Mouse (Mus musculus) limb, embryonic 14.5 days (tissue): ENCODE data around the gene Msi2. TPM values are rescaled to one million over a fixed set of nuclear protein-coding genes. Genes with fewer than 3 reads are reported as not detected.
A peak's percentile ranks its signal among the peaks of the same experiment; 100 is the strongest.

Source experiments
- ATAC-seq: fragments of 200-750 bp; cut with Nextera tagmentation; 2 replicates; pipeline ENCODE4 v1.8.0; 2017; ENCODE audit warnings: low read depth, moderate number of reproducible peaks, moderate TSS enrichment; ENCODE audit not compliant: low FRiP score
- DNase-seq: peaks from one replicate; pipeline ENCODE4 v3.0.0-alpha.2; 2015; ENCODE audit warnings: low spot score
- H3K27ac ChIP-seq: fragments of 300-500 bp; sonication (generic); replicated peaks from 2 replicates; pipeline ENCODE4 v1.5.1; 2014; ENCODE audit warnings: low read depth, mild to moderate bottlenecking, low read length, moderate library complexity, mixed read lengths
- H3K27me3 ChIP-seq: fragments of 300-500 bp; sonication (generic); 2 replicates; pipeline ENCODE4 v1.6.1; 2014; ENCODE audit warnings: low read length, mixed read lengths; ENCODE audit not compliant: control insufficient read depth, insufficient read depth
- H3K36me3 ChIP-seq: fragments of 300-500 bp; sonication (generic); 2 replicates; pipeline ENCODE4 v1.6.1; 2014; ENCODE audit warnings: mild to moderate bottlenecking, low read length, moderate library complexity, mixed read lengths; ENCODE audit not compliant: control insufficient read depth, insufficient read depth
- H3K4me1 ChIP-seq: fragments of 300-500 bp; sonication (generic); 2 replicates; pipeline ENCODE4 v1.6.1; 2014; ENCODE audit warnings: antibody characterized with exemption, low read length, mixed read lengths; ENCODE audit not compliant: control insufficient read depth, insufficient read depth
- H3K4me2 ChIP-seq: fragments of 300-500 bp; sonication (generic); replicated peaks from 2 replicates; pipeline ENCODE4 v1.6.1; 2014; ENCODE audit warnings: low read depth, mild to moderate bottlenecking, low read length, moderate library complexity; ENCODE audit not compliant: severe bottlenecking
- H3K4me3 ChIP-seq: fragments of 300-500 bp; sonication (generic); replicated peaks from 2 replicates; pipeline ENCODE4 v1.5.1; 2014; ENCODE audit warnings: low read length
- H3K9ac ChIP-seq: fragments of 300-500 bp; sonication (generic); 2 replicates; pipeline ENCODE4 v1.6.1; 2014; ENCODE audit warnings: mild to moderate bottlenecking, low read depth, low read length, moderate library complexity; ENCODE audit not compliant: severe bottlenecking
- H3K9me3 ChIP-seq: fragments of 300-500 bp; sonication (generic); 2 replicates; pipeline ENCODE4 v1.6.1; 2016; ENCODE audit warnings: low read length; ENCODE audit not compliant: control insufficient read depth
- POLR2A ChIP-seq: fragments of 200-500 bp; IDR thresholded peaks from 2 replicates; pipeline ENCODE4 v1.8.0; 2012; ENCODE audit warnings: inconsistent platforms, mild to moderate bottlenecking, moderate library complexity, borderline replicate concordance; ENCODE audit not compliant: insufficient read depth, insufficient read length; ENCODE audit errors: extremely low read depth
- WGBS: fragments of 180-500 bp; shearing (Covaris S2); extraction: QIAGEN DNeasy Blood & Tissue Kit; methylation state at CpG from one replicate; pipeline ENCODE4 v1.1.7; 2014; 5-methylcytosine and 5-hydroxymethylcytosine counted together
- polyA plus RNA-seq, 2 experiments: library from polyadenylated mRNA; depleted of rRNA in 1 of 2; stranded (reverse) in 1 of 2; unstranded in 1 of 2; fragments of >200 nt; fragmentation: Nextera tagmentation in 1 of 2; extraction: Ambion mirVana in 1 of 2; gene quantifications; 2 replicates each; pipeline versions ENCODE4 v1.2.1 to v1.2.3; 2012 to 2014

Msi2 gene
- polyA plus RNA-seq, 2 experiments, result 13.9 to 36.5 TPM

DNA sequence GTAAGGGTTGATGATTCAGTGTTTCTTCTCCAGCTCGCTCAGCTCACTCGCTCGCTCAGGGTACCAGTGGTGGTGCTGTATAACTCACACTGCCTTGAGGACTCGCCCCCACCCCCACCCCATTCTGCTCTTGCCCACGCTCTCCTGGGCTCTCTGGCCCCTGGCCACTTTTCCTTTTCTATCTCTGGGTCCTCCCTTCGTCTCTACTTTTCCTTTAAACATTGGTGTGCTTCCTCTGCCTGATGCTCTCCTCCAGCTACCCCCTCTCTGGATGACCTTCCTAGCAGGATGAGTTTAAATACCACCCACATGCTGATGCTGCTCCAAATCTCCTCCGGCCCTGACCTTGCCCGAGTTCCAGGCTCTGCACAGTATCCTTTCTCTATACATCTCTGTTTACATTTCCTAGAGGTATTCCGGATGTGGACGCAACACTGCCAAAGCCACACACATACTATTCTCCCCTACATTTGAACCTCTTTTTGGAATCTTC, 2.9 kb upstream of the Msi2 start:
- Histone ChIP-seq H3K27me3 (no peaks in the 10 kb centered on the region), H3K9me3 (no peaks in the 10 kb centered on the region), H3K4me1 (peaks cover 4% of the 10 kb centered on the region), H3K9ac (no peak overlapping the region), H3K4me2 (no peak overlapping the region), H3K27ac (no peak overlapping the region), H3K4me3 (no peak overlapping the region), H3K36me3 (peaks cover 2% of the 10 kb centered on the region; the same call in 1 of the 2 replicates)
- 71% methylated on average over 10 of the region's 10 CpGs for WGBS
- no peak for DNase-seq
- no peak for ATAC-seq
- no peak for TF ChIP-seq POLR2A

DNA sequence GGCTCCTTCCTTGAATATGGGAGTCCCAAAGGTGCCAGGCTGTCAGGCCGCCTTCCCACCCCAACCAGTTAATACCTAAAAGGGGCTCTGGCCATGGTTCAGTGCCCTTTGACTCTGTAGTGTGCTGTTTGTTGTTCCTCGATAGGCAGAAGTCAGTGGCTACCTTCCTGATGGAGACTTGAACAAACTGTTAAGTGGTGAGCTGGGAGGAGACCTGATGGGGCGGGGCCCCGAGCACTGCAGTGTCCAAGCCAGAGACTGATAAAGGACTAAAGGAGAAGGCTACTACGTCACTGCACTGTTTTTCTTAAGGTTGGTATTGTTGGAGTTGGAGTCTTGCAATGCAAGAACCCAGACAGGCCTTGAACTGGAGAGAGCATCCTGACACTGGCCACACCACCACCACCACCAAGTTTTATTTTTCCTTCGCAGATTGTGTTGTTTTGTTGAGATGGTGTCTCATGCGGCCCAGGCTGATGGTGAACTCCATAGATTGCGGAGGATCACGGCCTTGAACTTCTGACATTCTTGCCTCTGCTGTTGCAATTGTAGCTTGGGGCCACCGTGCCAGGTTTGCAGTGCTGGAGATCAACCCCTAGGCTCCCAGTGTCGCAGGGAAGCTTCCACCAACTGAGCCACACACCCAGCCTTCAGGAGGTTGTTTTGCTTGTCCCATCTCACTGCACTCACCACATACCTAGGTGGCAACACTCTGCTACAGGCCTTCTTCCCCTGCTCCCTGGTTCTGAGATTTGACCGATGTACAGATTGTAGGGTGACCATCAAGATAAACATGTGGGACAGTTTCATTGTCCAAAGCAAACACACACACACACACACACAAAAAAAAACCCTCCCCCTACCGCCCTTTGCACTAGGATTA, 2.2 kb upstream of the Msi2 start:
- 72% methylated on average over 13 of the region's 13 CpGs for WGBS
- Histone ChIP-seq H3K27me3 (no peaks in the 10 kb centered on the region), H3K4me3 (no peak overlapping the region), H3K9me3 (no peaks in the 10 kb centered on the region), H3K9ac (no peak overlapping the region), H3K36me3 (peaks cover 2% of the 10 kb centered on the region; the same call in 1 of the 2 replicates), H3K27ac (no peak overlapping the region), H3K4me1 (peaks cover 4% of the 10 kb centered on the region), H3K4me2 (no peak overlapping the region)
- DNase-seq, result no peak
- no peak for TF ChIP-seq POLR2A
- no peak for ATAC-seq

DNA sequence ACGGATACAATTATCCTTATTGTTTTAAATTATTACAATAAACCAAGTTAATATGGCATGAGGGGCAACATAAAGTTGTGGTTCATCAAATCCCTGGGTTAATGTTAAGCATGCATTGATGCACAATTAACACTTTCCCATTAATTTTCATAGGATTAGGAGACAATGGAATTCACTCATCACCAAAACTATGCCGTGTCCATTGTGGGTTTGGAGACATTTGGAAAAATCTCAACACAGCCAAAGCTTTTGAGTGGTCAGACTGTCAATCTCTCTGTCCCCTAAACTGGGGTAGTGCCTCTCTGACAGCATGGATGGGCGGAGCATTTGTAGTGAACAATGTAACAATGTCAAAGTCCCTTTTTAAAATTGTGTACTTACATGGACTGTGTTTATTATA, 1.3 kb upstream of the Msi2 start:
- H3K27ac ChIP-seq, result no peak overlapping the region
- DNase-seq (no peak), ATAC-seq (no peak)
- peak overlapping the region; percentile 92 for H3K4me2 ChIP-seq
- peaks cover 11% of the 10 kb centered on the region for H3K4me1 ChIP-seq
- 49% methylated on average over 3 of the region's 3 CpGs for WGBS
- no peaks in the 10 kb centered on the region for H3K9me3 ChIP-seq
- peak overlapping the region; percentile 96; the same call in 1 of the 2 replicates for H3K4me3 ChIP-seq
- H3K27me3 ChIP-seq, result no peaks in the 10 kb centered on the region
- TF ChIP-seq POLR2A, result no peak
- H3K36me3 ChIP-seq, result peaks cover 6% of the 10 kb centered on the region; the same call in 1 of the 2 replicates
- no peak overlapping the region for H3K9ac ChIP-seq

GRCm38 (mm10) chr11:88718766-88719595, 668 bp upstream of the Msi2 start:
- TF ChIP-seq POLR2A, result no peak
- WGBS, result 4% methylated on average over 29 of the region's 38 CpGs
- Histone ChIP-seq H3K27ac (peak overlapping the region; percentile 81), H3K9ac (peak overlapping the region; percentile 81), H3K4me2 (peak overlapping the region; percentile 92), H3K27me3 (no peaks in the 10 kb centered on the region), H3K4me3 (peak overlapping the region; percentile 96), H3K4me1 (peaks cover 13% of the 10 kb centered on the region), H3K36me3 (peaks cover 6% of the 10 kb centered on the region; the same call in 1 of the 2 replicates), H3K9me3 (no peaks in the 10 kb centered on the region)
- ATAC-seq (peak; percentile 34; the same call in 1 of the 2 replicates), DNase-seq (no peak)

DNA sequence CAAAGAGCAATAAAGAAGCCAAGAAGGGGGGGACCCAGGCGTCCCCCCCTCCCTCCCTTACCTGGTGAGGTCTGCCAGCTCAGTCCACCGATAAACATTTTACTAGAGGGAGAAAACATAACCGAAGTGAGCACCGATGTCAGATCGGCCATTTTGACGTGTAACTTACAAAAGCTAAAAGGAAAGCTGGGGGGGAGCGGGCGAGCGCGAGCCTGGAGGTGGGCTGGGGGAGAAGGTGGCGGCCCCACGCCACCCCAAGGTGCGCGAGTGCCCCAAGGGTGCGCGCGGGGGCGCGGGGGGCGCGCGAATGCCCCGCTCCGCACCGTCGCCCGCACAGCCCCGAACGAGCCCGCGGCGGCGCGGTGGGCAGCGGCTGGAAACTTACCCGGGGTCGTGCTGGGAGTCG, 666 bp downstream of the Msi2 start:
- peaks cover 19% of the 10 kb centered on the region for H3K4me1 ChIP-seq
- DNase-seq, result no peak
- no peak for TF ChIP-seq POLR2A

More for the DNA sequence above, 666 bp downstream of the Msi2 start:
- Histone ChIP-seq H3K9ac (peak overlapping the region; percentile 97), H3K4me3 (peak overlapping the region; percentile 96), H3K27ac (peak overlapping the region; percentile 90), H3K36me3 (peaks cover 7% of the 10 kb centered on the region), H3K9me3 (no peaks in the 10 kb centered on the region), H3K27me3 (no peaks in the 10 kb centered on the region), H3K4me2 (peak overlapping the region; percentile 92)
- WGBS, result 0% methylated on average over 19 of the region's 38 CpGs
- peak; percentile 25; the same call in 1 of the 2 replicates for ATAC-seq
